Mouse (Mus musculus): ENCODE measurements around the gene Slc38a1. TPM values are rescaled to one million over a fixed set of nuclear protein-coding genes. Genes with fewer than 3 reads are reported as not detected.

Gene Slc38a1
- total RNA-seq, 1 experiment from 2014 or later, result 139 TPM

- no peak for ATAC-seq (ENCODE audit: extremely low read depth, insufficient number of reproducible peaks, low FRiP score, poor library complexity, severe bottlenecking)
Measured at GRCm38 (mm10) chr15:96587998-96588397, 54.7 kb downstream of the Slc38a1 start.

- ATAC-seq (ENCODE audit: extremely low read depth, insufficient number of reproducible peaks, low FRiP score, poor library complexity, severe bottlenecking), result peak; percentile 84
Measured at GRCm38 (mm10) chr15:96583371-96584008, 59.2 kb downstream of the Slc38a1 start.

- no peak for ATAC-seq (ENCODE audit: extremely low read depth, insufficient number of reproducible peaks, low FRiP score, poor library complexity, severe bottlenecking)
Measured at GRCm38 (mm10) chr15:96576998-96577397, 65.7 kb downstream of the Slc38a1 start.

- no peak for ATAC-seq (ENCODE audit: extremely low read depth, insufficient number of reproducible peaks, low FRiP score, poor library complexity, severe bottlenecking)
Measured at GRCm38 (mm10) chr15:96568983-96569363, 73.7 kb downstream of the Slc38a1 start.

DNA sequence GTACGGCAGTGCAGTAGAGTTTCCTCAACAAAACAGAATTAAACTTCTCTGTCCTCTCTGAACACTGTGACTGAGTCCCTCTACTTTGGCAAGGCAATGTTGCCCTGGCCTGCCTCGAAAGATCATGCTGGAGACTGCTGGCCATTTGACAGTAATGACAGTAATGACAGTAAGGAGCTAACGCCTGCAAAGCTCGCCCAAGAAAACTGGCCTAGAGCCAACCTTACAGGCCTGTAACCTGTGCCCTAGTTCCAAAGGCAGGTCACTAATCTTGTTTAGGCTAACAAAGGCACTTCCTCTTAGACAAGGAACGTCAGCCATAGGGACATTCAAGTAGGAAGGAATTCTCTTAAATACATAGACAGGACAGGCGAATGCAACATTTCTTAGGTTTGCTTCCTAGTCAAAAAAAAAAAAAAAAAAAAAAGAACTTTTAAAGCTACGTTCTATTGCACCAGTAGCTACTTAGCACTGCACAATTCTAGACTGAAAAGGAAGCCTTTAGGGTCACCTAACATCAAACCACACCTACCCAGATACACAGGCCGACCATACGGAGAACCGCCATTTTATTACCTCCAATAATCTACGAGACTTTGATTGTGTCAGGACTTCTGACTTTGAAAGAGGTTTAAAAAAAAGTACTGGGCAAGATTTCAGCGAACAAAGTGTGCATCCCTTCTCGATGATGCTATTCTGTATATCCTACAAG, 74.3 kb downstream of the Slc38a1 start:
- ATAC-seq (ENCODE audit: extremely low read depth, insufficient number of reproducible peaks, low FRiP score, poor library complexity, severe bottlenecking), result no peak

DNA sequence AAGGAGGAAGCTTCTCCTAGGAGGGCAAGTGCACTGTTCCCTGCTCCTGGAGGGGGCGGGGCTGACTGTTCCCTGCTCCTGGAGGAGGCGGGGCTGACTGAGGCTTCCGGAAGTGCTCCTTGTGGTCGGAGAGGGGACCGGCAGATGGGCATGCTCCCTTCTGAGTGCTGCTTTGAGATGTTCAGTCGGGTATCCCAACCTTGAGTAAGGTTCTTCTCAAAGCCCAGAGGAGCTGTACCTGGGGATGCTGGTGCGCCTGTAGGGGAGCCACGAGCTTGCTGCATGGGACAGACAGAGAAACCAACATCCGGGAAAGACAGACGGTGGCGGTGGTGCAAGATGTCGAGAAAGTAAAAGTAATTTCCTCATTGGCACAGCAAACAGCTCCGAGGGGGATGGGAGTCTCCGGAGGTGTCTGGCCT, 75.9 kb downstream of the Slc38a1 start:
- ATAC-seq (ENCODE audit: extremely low read depth, insufficient number of reproducible peaks, low FRiP score, poor library complexity, severe bottlenecking), result peak; percentile 47; the same call in 1 of the 2 replicates

GRCm38 (mm10) chr15:96563852-96564251, 78.9 kb downstream of the Slc38a1 start:
- ATAC-seq (ENCODE audit: extremely low read depth, insufficient number of reproducible peaks, low FRiP score, poor library complexity, severe bottlenecking), result no peak

DNA sequence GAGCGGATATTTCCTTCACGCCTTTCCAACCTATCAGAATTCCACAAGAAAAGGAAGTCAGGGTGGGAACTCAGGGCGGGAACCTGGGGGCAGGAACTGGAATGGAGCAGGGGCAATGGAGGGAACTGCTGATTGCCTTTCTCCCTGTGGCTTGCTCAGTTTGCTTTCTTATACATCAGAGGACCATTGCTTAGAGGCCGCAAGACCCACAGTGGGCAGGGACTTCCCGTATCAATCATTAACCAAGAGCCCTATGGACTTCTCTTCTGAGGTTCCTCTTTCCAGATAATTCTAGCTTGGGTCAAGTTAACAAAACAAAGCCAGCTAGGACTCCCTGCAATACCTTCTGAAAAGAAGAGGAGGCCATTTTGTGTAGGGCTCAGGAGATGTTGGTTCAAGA, 80.2 kb downstream of the Slc38a1 start:
- peak; percentile 61; the same call in 1 of the 2 replicates for ATAC-seq (ENCODE audit: extremely low read depth, insufficient number of reproducible peaks, low FRiP score, poor library complexity, severe bottlenecking)

- no peak for ATAC-seq (ENCODE audit: extremely low read depth, insufficient number of reproducible peaks, low FRiP score, poor library complexity, severe bottlenecking)
Measured at GRCm38 (mm10) chr15:96560576-96561298, 82.0 kb downstream of the Slc38a1 start.

GRCm38 (mm10) chr15:96551569-96552380, 90.9 kb downstream of the Slc38a1 start:
- ATAC-seq (ENCODE audit: extremely low read depth, insufficient number of reproducible peaks, low FRiP score, poor library complexity, severe bottlenecking), result peak; percentile 98

GRCm38 (mm10) chr15:96551107-96551506, 91.6 kb downstream of the Slc38a1 start:
- ATAC-seq (ENCODE audit: extremely low read depth, insufficient number of reproducible peaks, low FRiP score, poor library complexity, severe bottlenecking), result no peak

DNA sequence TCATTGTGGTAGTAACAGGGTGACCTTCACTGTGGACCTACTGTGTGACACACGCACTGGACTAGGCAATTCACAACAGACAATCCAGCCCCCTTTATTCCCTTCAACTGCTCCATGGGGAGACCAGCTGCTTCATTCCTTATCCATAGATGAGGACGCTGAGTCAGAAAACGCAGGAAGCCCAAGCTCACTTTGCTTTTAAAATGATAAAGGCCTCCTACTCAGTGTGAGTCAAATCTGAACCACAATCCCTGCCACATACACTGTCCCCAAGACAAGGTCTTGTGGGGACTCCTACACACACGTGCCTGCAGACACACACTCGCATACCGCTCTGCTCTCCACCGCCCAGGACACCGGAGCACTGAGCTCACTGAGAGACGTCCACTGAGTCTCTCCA, 94.3 kb downstream of the Slc38a1 start:
- no peak for ATAC-seq (ENCODE audit: extremely low read depth, insufficient number of reproducible peaks, low FRiP score, poor library complexity, severe bottlenecking)

GRCm38 (mm10) chr15:96547256-96548195, 95.2 kb downstream of the Slc38a1 start:
- ATAC-seq (ENCODE audit: extremely low read depth, insufficient number of reproducible peaks, low FRiP score, poor library complexity, severe bottlenecking), result no peak

DNA sequence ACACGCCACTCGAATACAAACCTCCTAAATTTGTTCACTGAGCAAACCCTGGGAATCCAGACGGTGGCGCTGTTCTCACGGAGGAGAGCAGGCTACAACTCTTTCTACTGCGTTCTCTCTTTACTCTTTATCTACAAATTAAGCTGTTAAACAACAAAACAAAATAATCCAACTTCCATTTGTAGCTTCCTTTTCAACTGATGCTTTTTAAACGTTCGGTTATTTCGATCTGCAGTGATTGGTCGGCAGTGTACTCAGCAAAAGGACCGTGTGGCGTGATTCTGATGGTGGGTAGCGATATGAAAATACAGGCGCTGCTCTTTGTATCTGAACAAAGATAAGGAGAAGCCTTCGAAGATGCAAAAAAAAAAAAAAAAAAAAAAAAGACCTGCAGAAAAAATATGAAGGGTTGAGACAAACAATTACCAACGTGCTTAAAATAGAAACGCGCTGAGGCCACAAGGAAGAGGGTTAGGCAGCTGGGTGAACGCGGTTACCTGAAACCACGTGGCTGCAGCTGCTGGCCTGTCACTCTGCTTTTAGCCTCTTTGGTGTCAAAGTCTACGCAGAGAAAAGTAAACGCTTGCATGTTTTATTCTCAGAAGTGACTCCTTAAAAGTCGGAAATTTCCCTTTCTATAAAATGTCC, 99.4 kb downstream of the Slc38a1 start:
- ATAC-seq (ENCODE audit: extremely low read depth, insufficient number of reproducible peaks, low FRiP score, poor library complexity, severe bottlenecking), result peak; percentile 85

GRCm38 (mm10) chr15:96542135-96542534, 100.6 kb downstream of the Slc38a1 start:
- ATAC-seq (ENCODE audit: extremely low read depth, insufficient number of reproducible peaks, low FRiP score, poor library complexity, severe bottlenecking), result no peak

DNA sequence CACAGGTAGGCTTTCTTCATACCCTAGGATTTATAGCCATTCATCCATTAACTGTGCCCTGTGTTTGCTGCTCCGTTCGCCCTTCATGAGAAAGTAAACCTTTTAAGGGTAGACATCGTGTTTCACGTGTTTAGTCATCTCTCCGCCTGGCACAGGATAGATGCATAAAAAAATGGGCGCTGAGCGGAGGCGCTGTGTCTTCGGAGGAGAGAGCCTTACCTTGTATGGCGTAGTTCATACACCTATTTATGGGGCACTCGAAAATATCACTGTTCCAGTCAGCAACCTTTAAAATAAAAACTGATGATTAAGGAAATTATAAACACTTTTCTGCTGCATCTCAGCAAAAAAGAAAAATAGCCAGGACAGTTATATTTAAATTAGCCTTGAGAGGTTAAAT, 105.4 kb downstream of the Slc38a1 start:
- ATAC-seq (ENCODE audit: extremely low read depth, insufficient number of reproducible peaks, low FRiP score, poor library complexity, severe bottlenecking), result no peak

- ATAC-seq (ENCODE audit: extremely low read depth, insufficient number of reproducible peaks, low FRiP score, poor library complexity, severe bottlenecking), result no peak
Measured at GRCm38 (mm10) chr15:96536412-96536811, 106.3 kb downstream of the Slc38a1 start.

- ATAC-seq (ENCODE audit: extremely low read depth, insufficient number of reproducible peaks, low FRiP score, poor library complexity, severe bottlenecking), result no peak
Measured at GRCm38 (mm10) chr15:96527686-96528085, 115.0 kb downstream of the Slc38a1 start.
